15 mouse cellular contexts compared by ENCODE assay signal in the genomic region with DNA sequence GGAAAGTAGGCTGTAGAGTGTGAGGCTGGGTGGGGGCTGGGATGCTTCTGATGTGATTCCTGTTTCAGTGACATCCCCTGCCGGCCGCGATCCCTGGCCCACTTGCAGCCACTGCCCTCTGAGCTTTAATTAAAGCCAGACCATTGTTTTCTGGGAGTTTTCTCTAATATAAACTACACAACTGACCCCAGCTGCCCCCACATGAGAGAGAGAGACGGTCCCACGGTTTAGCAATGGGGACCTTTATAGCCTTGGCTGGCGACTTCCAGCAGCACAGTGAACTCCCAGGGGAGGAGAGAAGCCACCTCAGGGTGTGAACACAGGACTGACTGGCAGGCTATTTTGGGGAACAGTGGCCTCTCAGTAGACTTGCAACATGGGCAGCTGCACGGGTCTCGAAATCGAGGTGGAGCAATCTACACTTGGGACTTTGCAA.
A peak's percentile ranks its signal among the peaks of the same experiment; 100 is the strongest.
DNase-seq lines count a peak whose midpoint lies in the region; ATAC-seq and TF ChIP-seq lines count a peak whose summit lies in the region.
"Had no signal": no experiment of that assay in that cellular context is flagged by ENCODE, and none has a peak within 500 bp of the region (broad histone marks: within the 10 kb centered on the region; RNA-seq: fewer than 3 reads in every experiment).

No protein-coding gene starts in this region.

- intact Hi-C loops in heart, adult 2 months (cut with DNase I) = no loop called here
- intact Hi-C loops in heart, postnatal 25 days (cut with DNase I) = no loop called here

- no peak for ATAC-seq in neural tube, embryonic 15.5 days (ENCODE audit: low FRiP score)
- peak; percentile 35; the same call in 1 of the 2 replicates for ATAC-seq in heart, embryonic 16.5 days (replicated peaks; ENCODE audit: extremely low read depth, insufficient read depth, low FRiP score)
- ATAC-seq in megakaryocyte progenitor cell, adult 5-6 weeks (replicated peaks; ENCODE audit: poor library complexity) = no peak
- ATAC-seq: forebrain, embryonic 16.5 days; hindbrain, embryonic 16.5 days had no signal

- no peaks in the 10 kb centered on the region for H3K9me3 ChIP-seq in neural tube, embryonic 15.5 days (replicated peaks)
- H3K9me3 ChIP-seq in heart, embryonic 16.5 days (replicated peaks; ENCODE audit: control insufficient read depth, low read length) = no peaks in the 10 kb centered on the region
- H3K9me3 ChIP-seq: liver, embryonic 13.5 days had no signal

- no peaks in the 10 kb centered on the region for H3K36me3 ChIP-seq in heart, adult 2 months (ENCODE audit: control insufficient read depth, insufficient read depth, low read length)
- H3K36me3 ChIP-seq in neural tube, embryonic 15.5 days = no peaks in the 10 kb centered on the region
- no peaks in the 10 kb centered on the region for H3K36me3 ChIP-seq in heart, embryonic 16.5 days (ENCODE audit: control insufficient read depth, insufficient read depth)
- H3K36me3 ChIP-seq: G1E; liver, embryonic 13.5 days had no signal

- peak in 1 of 2 experiments; percentile 44 for DNase-seq in heart, adult 2 months
- DNase-seq in heart, postnatal 25 days (ENCODE audit: low spot score) = no peak
- peak; percentile 28 for DNase-seq in neural tube, embryonic 10.5 days (ENCODE audit: extremely low spot score, low spot score)
- DNase-seq in frontal cortex, postnatal 10 days (ENCODE audit: low spot score in 2 of 2) = no peak
- DNase-seq: cerebellum, postnatal 10 days; gastrocnemius, postnatal 36 days; kidney, adult 8-10 months; liver, embryonic 13.5 days had no signal

- no peak overlapping the region for H3K9ac ChIP-seq in heart, adult 2 months (ENCODE audit: low read depth, low read length)
- H3K9ac ChIP-seq in neural tube, embryonic 15.5 days (replicated peaks) = no peak overlapping the region
- 0 out of 2 replicates have a peak overlapping the region, but pooled peaks have one; percentile 22 for H3K9ac ChIP-seq in heart, embryonic 16.5 days (ENCODE audit: low read length)
- H3K9ac ChIP-seq: liver, embryonic 13.5 days had no signal

- no peak overlapping the region for H3K4me3 ChIP-seq in heart, adult 2 months
- H3K4me3 ChIP-seq in neural tube, embryonic 15.5 days (replicated peaks) = no peak overlapping the region
- no peak overlapping the region for H3K4me3 ChIP-seq in heart, embryonic 16.5 days (ENCODE audit: low read length)
- H3K4me3 ChIP-seq: liver, embryonic 13.5 days; megakaryocyte, embryonic 14.5 days had no signal

- 22% methylated on average over 9 of the region's 9 CpGs for WGBS in heart, adult 2 months
- WGBS in neural tube, embryonic 15.5 days = 57% methylated on average over 9 of the region's 9 CpGs
- WGBS in heart, embryonic 16.5 days = 30% methylated on average over 9 of the region's 9 CpGs

- TF ChIP-seq EP300 in heart, adult 2 months (IDR thresholded peaks at IDR 0.05; ENCODE audit: insufficient read depth, low read depth, low read length) = no peak

- 0 out of 2 replicates have a peak, but pooled peaks have one; percentile 8 for TF ChIP-seq CTCF in heart, adult 2 months (IDR thresholded peaks at IDR 0.05)

- H3K79me2 ChIP-seq in heart, adult 2 months (replicated peaks; ENCODE audit: control insufficient read depth, insufficient read depth, low read length) = no peaks in the 10 kb centered on the region

- no peaks in the 10 kb centered on the region for H3K27me3 ChIP-seq in heart, adult 2 months (ENCODE audit: control insufficient read depth, insufficient read depth, low read length)
- H3K27me3 ChIP-seq in neural tube, embryonic 15.5 days (replicated peaks) = no peaks in the 10 kb centered on the region
- no peaks in the 10 kb centered on the region for H3K27me3 ChIP-seq in heart, embryonic 16.5 days (ENCODE audit: control insufficient read depth, insufficient read depth, low read length)
- H3K27me3 ChIP-seq: liver, embryonic 13.5 days; megakaryocyte, embryonic 14.5 days had no signal

- no peak overlapping the region for H3K4me2 ChIP-seq in neural tube, embryonic 15.5 days
- no peak overlapping the region for H3K4me2 ChIP-seq in heart, embryonic 16.5 days (ENCODE audit: low read depth, low read length)
- H3K4me2 ChIP-seq: liver, embryonic 13.5 days had no signal

- TF ChIP-seq POLR2A in heart, adult 2 months (IDR thresholded peaks at IDR 0.05; ENCODE audit: insufficient read depth, low read depth, low read length) = no peak

- H3K4me1 ChIP-seq in heart, adult 2 months (ENCODE audit: control insufficient read depth, insufficient read depth, low read length) = peaks cover 3% of the 10 kb centered on the region; the same call in 1 of the 2 replicates
- H3K4me1 ChIP-seq in neural tube, embryonic 15.5 days = peaks cover 11% of the 10 kb centered on the region; the same call in 1 of the 2 replicates
- H3K4me1 ChIP-seq in heart, embryonic 16.5 days (ENCODE audit: control insufficient read depth, insufficient read depth, low read length) = peaks cover 13% of the 10 kb centered on the region
- H3K4me1 ChIP-seq: liver, embryonic 13.5 days; megakaryocyte, embryonic 14.5 days had no signal

- no peak overlapping the region for H3K27ac ChIP-seq in heart, adult 2 months
- H3K27ac ChIP-seq in neural tube, embryonic 15.5 days (replicated peaks) = no peak overlapping the region
- peak overlapping the region; percentile 29; the same call in 1 of the 2 replicates for H3K27ac ChIP-seq in heart, embryonic 16.5 days (ENCODE audit: low read length)
- H3K27ac ChIP-seq: liver, embryonic 13.5 days had no signal
